Mouse (Mus musculus) cortical plate, adult 2 months (tissue): ENCODE data around the gene Tmem185b. TPM values are rescaled to one million over a fixed set of nuclear protein-coding genes. Genes with fewer than 3 reads are reported as not detected.
A peak's percentile ranks its signal among the peaks of the same experiment; 100 is the strongest.

Experiments used
- H3K27ac ChIP-seq: fragments of 200-500 bp; 2 replicates; pipeline ENCODE4 v1.5.1; 2012; ENCODE audit warnings: low read length, control low read depth, inconsistent platforms; ENCODE audit not compliant: insufficient read depth
- H3K4me1 ChIP-seq: fragments of 200-500 bp; 2 replicates; pipeline ENCODE4 v1.6.1; 2011; ENCODE audit warnings: low read length; ENCODE audit not compliant: control insufficient read depth, insufficient read depth
- H3K4me3 ChIP-seq: fragments of 200-500 bp; 2 replicates; pipeline ENCODE4 v1.5.1; 2011; ENCODE audit warnings: mild to moderate bottlenecking, low read length, control low read depth; ENCODE audit not compliant: insufficient read depth
- CTCF ChIP-seq: fragments of 200-500 bp; IDR thresholded peaks from 2 replicates; pipeline ENCODE4 v1.5.1; 2011; ENCODE audit warnings: mild to moderate bottlenecking, control low read depth, low read length; ENCODE audit not compliant: insufficient read depth; ENCODE audit errors: extremely low read depth
- POLR2A ChIP-seq: fragments of 200-500 bp; IDR thresholded peaks from 2 replicates; pipeline ENCODE4 v1.6.1; 2011; ENCODE audit warnings: mild to moderate bottlenecking, low read length, control low read depth; ENCODE audit not compliant: insufficient read depth; ENCODE audit errors: extremely low read depth
- polyA plus RNA-seq: library from polyadenylated mRNA; depleted of rRNA; stranded (reverse); fragments of >200 nt; gene quantifications from 2 replicates; pipeline ENCODE4 v1.2.3, GENCODE M21; 2012

Tmem185b gene
- polyA plus RNA-seq, 1 experiment, result 10.7 TPM

DNA sequence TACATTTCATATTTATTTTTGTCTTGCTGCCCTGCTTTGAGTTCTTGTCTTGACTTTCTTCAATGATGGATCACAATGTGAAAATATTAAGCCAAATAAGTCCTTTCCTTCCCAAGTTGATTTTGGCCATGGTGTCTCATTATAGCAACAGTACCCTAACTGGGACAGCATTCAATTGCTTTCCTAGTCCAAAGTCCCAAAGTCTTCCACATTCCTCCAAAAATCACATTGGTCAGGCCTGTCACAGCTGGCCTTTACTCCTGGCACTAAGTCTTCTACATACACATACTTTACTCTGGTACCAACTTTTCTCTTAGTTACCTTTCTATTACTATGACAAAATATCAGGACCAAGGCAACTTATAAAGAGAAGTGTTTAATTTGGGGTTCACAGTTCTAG lies 7.2 kb upstream of the Tmem185b start:
- Histone ChIP-seq H3K4me3 (no peak overlapping the region), H3K27ac (no peak overlapping the region), H3K4me1 (no peaks in the 10 kb centered on the region)
- TF ChIP-seq POLR2A (no peak), CTCF (no peak)

GRCm38 (mm10) chr1:119519286-119519685 lies 6.7 kb upstream of the Tmem185b start:
- Histone ChIP-seq H3K4me3 (no peak overlapping the region), H3K27ac (no peak overlapping the region), H3K4me1 (no peaks in the 10 kb centered on the region)
- TF ChIP-seq POLR2A, result no peak
- no peak for TF ChIP-seq CTCF

DNA sequence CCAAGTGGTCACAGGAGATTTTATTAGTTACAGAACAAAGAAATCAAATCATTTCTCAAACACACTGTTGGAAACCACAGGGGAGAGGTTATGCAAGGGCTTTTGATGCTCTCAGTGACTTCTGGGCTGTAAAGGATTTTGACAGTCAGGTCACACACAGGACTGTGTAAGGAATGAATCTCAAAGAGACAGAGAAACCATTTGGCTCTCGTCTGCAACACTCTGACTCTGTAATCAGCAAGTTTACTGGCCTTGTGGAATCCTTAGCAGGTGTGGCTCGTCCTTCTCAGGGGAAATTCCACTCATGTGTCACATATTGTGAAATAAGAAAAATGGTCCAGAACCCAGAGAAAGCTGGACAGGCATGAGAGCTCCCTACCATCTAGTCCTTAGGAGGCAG lies 4.9 kb upstream of the Tmem185b start:
- TF ChIP-seq CTCF (no peak), POLR2A (no peak)
- H3K4me1 ChIP-seq, result no peaks in the 10 kb centered on the region

DNA sequence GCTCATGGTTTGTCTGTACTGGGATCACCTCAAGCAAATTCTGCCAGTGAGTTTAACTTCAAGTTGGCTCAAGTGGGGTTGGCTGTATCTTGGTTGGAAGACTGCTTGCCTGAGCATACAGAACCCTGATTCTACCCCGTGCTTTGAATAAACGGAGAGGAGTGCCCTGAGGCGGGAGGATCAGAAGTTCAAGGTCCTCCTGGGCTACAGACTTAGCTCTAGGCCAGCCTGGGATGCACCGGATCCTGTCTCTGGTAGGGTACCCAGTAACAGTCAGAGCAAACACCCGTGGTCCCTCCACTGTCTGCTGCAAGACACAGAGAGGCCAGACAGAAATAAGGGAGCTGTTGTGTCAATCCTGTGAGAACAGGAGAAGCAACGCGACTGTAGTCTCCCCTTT lies 4.3 kb upstream of the Tmem185b start:
- Histone ChIP-seq H3K4me1 (no peaks in the 10 kb centered on the region), H3K4me3 (no peak overlapping the region), H3K27ac (no peak overlapping the region)
- no peak for TF ChIP-seq POLR2A
- no peak for TF ChIP-seq CTCF

More for the DNA sequence above, 4.9 kb upstream of the Tmem185b start:
- Histone ChIP-seq H3K27ac (no peak overlapping the region), H3K4me3 (no peak overlapping the region)

GRCm38 (mm10) chr1:119522726-119523125 lies 3.2 kb upstream of the Tmem185b start:
- no peak for TF ChIP-seq CTCF
- no peak for TF ChIP-seq POLR2A
- no peaks in the 10 kb centered on the region for H3K4me1 ChIP-seq
- no peak overlapping the region for H3K4me3 ChIP-seq
- H3K27ac ChIP-seq, result no peak overlapping the region

GRCm38 (mm10) chr1:119523369-119523768 lies 2.6 kb upstream of the Tmem185b start:
- TF ChIP-seq POLR2A, result no peak
- no peak for TF ChIP-seq CTCF
- Histone ChIP-seq H3K4me1 (no peaks in the 10 kb centered on the region), H3K4me3 (no peak overlapping the region), H3K27ac (no peak overlapping the region)

DNA sequence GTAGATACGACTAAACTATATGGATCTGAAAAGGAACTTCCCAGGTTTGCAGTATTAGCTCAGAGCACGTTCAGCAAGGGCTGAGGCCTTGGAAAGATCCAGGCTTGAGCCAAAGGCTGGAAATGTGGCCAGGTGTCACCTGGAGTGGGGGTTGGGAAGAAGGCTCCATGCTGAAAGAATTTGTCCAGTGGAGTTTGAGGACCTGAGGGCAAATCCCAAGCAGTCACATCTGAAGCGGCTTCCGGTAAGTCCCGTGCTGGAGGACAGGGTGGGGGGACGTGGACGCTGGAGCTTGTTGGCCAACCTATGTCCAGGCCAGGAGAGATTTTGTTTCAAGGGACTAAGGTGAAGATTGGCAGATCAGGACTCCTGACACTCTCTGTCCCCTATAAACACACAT lies 2.1 kb upstream of the Tmem185b start:
- Histone ChIP-seq H3K4me3 (no peak overlapping the region), H3K27ac (no peak overlapping the region), H3K4me1 (no peaks in the 10 kb centered on the region)
- TF ChIP-seq CTCF (no peak), POLR2A (no peak)

GRCm38 (mm10) chr1:119525004-119525444 lies 936 bp upstream of the Tmem185b start:
- no peak for TF ChIP-seq POLR2A
- Histone ChIP-seq H3K4me3 (peak overlapping the region; percentile 79), H3K4me1 (no peaks in the 10 kb centered on the region), H3K27ac (no peak overlapping the region)

DNA sequence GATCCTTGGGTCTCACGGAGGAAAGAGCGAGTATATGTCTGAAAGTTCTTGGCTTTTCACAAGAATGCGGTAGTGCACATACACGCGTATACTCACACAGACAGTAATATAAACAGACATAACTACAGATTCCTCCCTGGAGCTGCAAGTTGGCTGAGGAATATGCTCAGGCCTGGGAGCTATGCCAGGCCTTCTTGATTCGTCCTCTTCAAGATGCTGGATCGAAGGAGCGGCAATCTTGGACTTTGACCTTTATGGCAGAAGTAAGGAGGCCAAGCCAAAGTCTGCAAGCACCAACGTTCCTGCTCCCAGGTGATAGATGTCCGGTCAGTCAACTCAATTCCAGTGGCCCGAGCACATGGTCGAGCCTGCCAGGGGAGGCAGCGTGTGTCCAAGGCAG lies 5.0 kb downstream of the Tmem185b start:
- Histone ChIP-seq H3K4me1 (no peaks in the 10 kb centered on the region), H3K27ac (no peak overlapping the region), H3K4me3 (no peak overlapping the region)
- TF ChIP-seq POLR2A, result no peak
- no peak for TF ChIP-seq CTCF

DNA sequence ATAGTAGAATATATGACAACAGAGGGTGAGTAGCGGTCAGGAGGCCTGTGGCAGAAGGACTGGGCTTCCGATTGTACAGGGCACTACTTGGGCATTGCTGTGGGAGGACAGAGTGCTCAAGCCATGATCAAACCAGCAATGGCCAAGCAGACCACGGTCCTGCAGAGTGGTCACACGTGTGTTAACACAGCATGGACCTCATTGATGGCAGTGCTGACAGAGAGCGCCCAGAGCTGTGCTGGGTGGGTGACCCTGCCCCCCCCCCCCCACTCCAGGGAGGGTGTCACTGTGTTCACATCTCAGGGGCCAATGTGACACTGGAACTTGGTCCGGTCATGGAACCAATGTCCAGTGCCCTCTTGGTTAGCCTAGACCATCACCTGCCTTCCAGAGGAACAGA lies 6.2 kb downstream of the Tmem185b start:
- H3K27ac ChIP-seq, result no peak overlapping the region
- no peak overlapping the region for H3K4me3 ChIP-seq
- H3K4me1 ChIP-seq, result no peaks in the 10 kb centered on the region
- TF ChIP-seq CTCF, result no peak
- no peak for TF ChIP-seq POLR2A

GRCm38 (mm10) chr1:119533093-119533805 lies 7.3 kb downstream of the Tmem185b start:
- no peak overlapping the region for H3K4me3 ChIP-seq
- TF ChIP-seq CTCF, result no peak
- TF ChIP-seq POLR2A, result no peak
- H3K4me1 ChIP-seq, result no peaks in the 10 kb centered on the region
- H3K27ac ChIP-seq, result no peak overlapping the region
